Mouse (Mus musculus): Measurements from ENCODE around the gene Gm10073. TPM values are rescaled to one million over a fixed set of nuclear protein-coding genes. Genes with fewer than 3 reads are reported as not detected.

Gene Gm10073
- polyA plus RNA-seq, 1 experiment: 35.0 TPM

GRCm38 (mm10) chr8:106605657-106606056, 32.4 kb upstream of the Gm10073 start:
- no peak for TF ChIP-seq GATA1 (IDR thresholded peaks at IDR 0.05; ENCODE audit: low read length)

- no peak for TF ChIP-seq GATA1 (IDR thresholded peaks at IDR 0.05; ENCODE audit: low read length)
These were observed 30.7 kb upstream of the Gm10073 start for GRCm38 (mm10) chr8:106603933-106604332.

GRCm38 (mm10) chr8:106603131-106603819, 30.0 kb upstream of the Gm10073 start, which contains the start of gene Cdh1:
Cdh1 (plus strand) TSS chr8:106603351.
- no peak for TF ChIP-seq GATA1 (IDR thresholded peaks at IDR 0.05; ENCODE audit: low read length)

GRCm38 (mm10) chr8:106599265-106599979, 26.2 kb upstream of the Gm10073 start:
- no peak for TF ChIP-seq GATA1 (IDR thresholded peaks at IDR 0.05; ENCODE audit: low read length)

GRCm38 (mm10) chr8:106597067-106597466, 23.8 kb upstream of the Gm10073 start:
- TF ChIP-seq GATA1 (IDR thresholded peaks at IDR 0.05; ENCODE audit: low read length): no peak

- no peak for TF ChIP-seq GATA1 (IDR thresholded peaks at IDR 0.05; ENCODE audit: low read length)
These were observed 19.2 kb upstream of the Gm10073 start for GRCm38 (mm10) chr8:106592458-106592857.

- TF ChIP-seq GATA1 (IDR thresholded peaks at IDR 0.05; ENCODE audit: low read length): no peak
These were observed 15.5 kb upstream of the Gm10073 start for GRCm38 (mm10) chr8:106588443-106589431.

- TF ChIP-seq GATA1 (IDR thresholded peaks at IDR 0.05; ENCODE audit: low read length): no peak
These were observed 13.6 kb upstream of the Gm10073 start for GRCm38 (mm10) chr8:106586896-106587295.

- no peak for TF ChIP-seq GATA1 (IDR thresholded peaks at IDR 0.05; ENCODE audit: low read length)
These were observed 12.4 kb upstream of the Gm10073 start for GRCm38 (mm10) chr8:106585671-106586037.

GRCm38 (mm10) chr8:106584942-106585670, 11.8 kb upstream of the Gm10073 start:
- TF ChIP-seq GATA1 (IDR thresholded peaks at IDR 0.05; ENCODE audit: low read length): no peak

GRCm38 (mm10) chr8:106581344-106582088, 8.3 kb upstream of the Gm10073 start:
- TF ChIP-seq GATA1 (IDR thresholded peaks at IDR 0.05; ENCODE audit: low read length): no peak

GRCm38 (mm10) chr8:106579510-106579909, 6.2 kb upstream of the Gm10073 start:
- no peak for TF ChIP-seq GATA1 (IDR thresholded peaks at IDR 0.05; ENCODE audit: low read length)

GRCm38 (mm10) chr8:106576849-106577555, 3.7 kb upstream of the Gm10073 start:
- TF ChIP-seq GATA1 (IDR thresholded peaks at IDR 0.05; ENCODE audit: low read length): no peak

GRCm38 (mm10) chr8:106574283-106574682, 1.0 kb upstream of the Gm10073 start:
- no peak for TF ChIP-seq GATA1 (IDR thresholded peaks at IDR 0.05; ENCODE audit: low read length)
